Mouse (Mus musculus): ENCODE results near the gene Gm10031.
"Not testable (repeated sequence)": the region's sequence is repeated elsewhere in the genome, so short reads cannot be mapped to it uniquely, and the experiment has no call there.

The Gm10031 gene

GRCm38 (mm10) chr1:156523842-156524241, at the start of gene Gm10031:
Gm10031 (plus strand) TSS chr1:156524012.
- not testable (repeated sequence) for DNase-seq (ENCODE audit: low spot score in 2 of 2)

DNA sequence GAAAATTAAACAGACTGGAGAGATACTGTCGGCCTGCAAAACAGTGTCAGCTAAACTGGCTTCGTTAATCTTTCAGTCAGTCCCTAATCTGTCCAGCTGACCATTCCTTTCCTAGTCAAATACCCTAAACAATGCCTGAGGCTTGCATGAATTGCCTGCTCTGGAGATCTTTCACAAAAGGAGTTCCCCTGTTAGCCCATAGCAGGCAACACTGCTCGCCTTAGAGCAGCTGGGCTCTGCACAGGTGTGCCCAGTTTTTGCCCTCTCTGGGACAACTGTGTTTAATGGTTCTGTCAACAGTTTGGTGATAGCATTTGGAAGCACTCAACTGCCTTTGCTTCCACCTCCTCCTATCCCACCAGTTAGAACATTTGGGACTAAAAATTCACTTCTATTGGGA, 49.0 kb upstream of the Gm10031 start:
- no peak for DNase-seq (ENCODE audit: low spot score in 2 of 2)

GRCm38 (mm10) chr1:156476016-156476415, 47.8 kb upstream of the Gm10031 start:
- no peak for DNase-seq (ENCODE audit: low spot score in 2 of 2)

DNA sequence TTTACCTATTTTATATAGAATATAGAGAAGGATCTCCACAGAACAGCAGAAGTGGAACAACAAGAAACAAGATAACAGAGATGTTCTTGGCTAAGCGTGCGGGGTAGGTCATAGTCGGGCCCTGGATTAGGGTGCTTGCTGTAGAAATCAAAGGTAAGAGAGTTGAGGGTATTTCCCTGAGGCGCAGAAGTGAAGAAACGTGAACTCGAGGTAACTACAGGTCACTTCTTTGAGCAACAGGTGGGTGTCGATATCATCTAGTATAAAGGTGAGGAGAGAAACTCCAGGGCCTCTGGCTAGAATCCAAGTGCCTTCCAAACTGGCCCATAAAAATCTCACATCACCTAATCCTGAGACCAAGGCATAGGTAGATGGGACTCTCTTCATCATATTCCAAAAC, 47.3 kb upstream of the Gm10031 start:
- DNase-seq (ENCODE audit: low spot score in 2 of 2) = no peak

GRCm38 (mm10) chr1:156481826-156482225, 42.0 kb upstream of the Gm10031 start:
- no peak for DNase-seq (ENCODE audit: low spot score in 2 of 2)

DNA sequence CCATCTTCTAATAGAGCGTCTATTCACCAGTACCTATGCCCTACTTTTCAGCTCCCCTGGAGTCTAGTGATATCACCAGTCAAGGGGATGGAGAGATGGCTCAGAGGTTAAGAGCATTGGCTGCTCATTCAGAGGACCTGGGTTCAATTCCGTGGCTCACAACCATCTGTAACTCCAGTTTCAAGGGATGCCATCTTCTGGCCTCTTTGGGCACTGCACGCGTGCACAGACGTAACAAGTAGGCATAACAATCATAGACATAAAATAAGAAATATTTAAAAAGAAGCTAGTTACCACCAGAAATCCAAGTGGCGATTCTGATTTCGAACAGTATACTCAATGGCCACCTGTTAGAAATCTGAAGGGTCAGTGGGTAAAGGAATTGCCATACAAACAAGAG, 36.3 kb upstream of the Gm10031 start:
- no peak for DNase-seq (ENCODE audit: low spot score in 2 of 2)

GRCm38 (mm10) chr1:156488031-156488430, 35.8 kb upstream of the Gm10031 start:
- no peak for DNase-seq (ENCODE audit: low spot score in 2 of 2)

GRCm38 (mm10) chr1:156491226-156491796, 32.5 kb upstream of the Gm10031 start:
- no peak for DNase-seq (ENCODE audit: low spot score in 2 of 2)

- no peak for DNase-seq (ENCODE audit: low spot score in 2 of 2)
Measured at GRCm38 (mm10) chr1:156495025-156495424, 28.8 kb upstream of the Gm10031 start.

DNA sequence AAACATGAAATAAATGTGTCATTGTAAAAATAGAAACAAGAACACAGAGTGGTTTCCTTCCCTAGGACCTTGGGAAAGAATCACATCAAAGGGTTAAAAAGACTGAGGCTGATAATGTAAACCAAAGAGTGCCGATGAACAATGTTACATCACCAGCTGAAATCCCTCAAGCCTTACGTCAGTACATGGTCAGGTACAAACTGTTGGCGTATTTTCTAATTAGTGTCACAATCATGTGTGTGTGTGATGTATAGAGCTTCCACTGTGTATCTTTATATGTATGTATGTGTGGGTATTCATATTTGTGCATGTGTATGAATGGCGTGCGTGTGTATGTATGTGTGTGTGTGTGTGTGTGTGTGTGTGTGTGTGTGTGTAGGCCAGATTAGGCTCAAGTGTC, 26.9 kb upstream of the Gm10031 start:
- DNase-seq (ENCODE audit: low spot score in 2 of 2) = no peak

- DNase-seq (ENCODE audit: low spot score in 2 of 2) = peak in 1 of 2 experiments; percentile 2
Measured at GRCm38 (mm10) chr1:156504945-156505523, 18.8 kb upstream of the Gm10031 start.

DNA sequence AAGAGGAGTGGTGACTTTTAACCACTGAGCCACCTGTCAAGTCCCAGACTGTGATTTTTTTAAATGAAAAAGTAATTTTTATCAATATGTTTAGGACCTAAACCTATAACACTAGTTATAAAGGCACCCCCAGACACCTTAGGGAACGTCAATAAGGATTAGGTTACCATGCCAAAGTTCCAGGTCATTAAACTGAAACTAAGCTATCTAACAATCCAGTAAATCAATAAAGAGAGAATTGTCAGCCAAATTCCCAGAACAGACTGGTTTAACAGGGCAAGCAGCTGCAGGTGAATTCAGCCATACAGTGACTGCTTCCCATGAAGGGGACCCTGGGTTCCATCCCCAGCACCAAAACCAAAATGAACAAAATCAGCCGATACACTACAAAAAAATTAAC, 17.9 kb upstream of the Gm10031 start:
- DNase-seq (ENCODE audit: low spot score in 2 of 2) = no peak

GRCm38 (mm10) chr1:156507753-156508152, 16.1 kb upstream of the Gm10031 start:
- no peak for DNase-seq (ENCODE audit: low spot score in 2 of 2)

DNA sequence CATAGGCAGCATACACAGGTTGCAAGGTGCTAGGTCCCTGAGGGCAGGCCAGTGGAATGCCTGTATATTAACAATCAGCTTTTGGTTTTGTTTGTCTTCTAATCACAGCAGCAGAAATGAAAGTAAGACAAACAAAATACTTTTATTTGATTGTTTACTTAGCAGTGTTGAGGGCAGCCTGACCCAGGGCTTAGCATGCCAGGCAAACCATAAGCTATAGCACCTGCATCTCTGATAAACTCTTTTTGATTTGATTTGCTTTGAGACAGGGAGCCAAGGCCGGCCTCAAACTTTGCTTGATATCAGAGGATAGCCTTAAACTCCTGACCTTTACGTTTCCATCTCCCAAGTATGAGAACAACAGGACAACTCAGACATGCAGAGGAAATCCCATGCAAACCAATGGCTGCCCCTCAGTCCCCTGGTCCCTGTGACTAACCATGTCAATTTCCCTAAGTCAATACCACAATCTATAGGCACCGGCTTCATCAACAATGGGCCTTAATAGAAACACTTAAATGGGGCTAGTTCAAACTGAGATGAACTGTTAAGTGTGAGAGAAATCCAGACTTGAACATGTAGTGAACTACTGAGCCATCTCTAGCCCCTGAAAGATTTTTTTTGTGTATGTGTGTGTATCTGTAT, 3.6 kb upstream of the Gm10031 start:
- DNase-seq (ENCODE audit: low spot score in 2 of 2) = no peak

- peak; percentile 8 to 18 for DNase-seq (ENCODE audit: low spot score in 2 of 2)
Measured at GRCm38 (mm10) chr1:156521796-156522517, 1.9 kb upstream of the Gm10031 start.

- not testable (repeated sequence) for DNase-seq (ENCODE audit: low spot score in 2 of 2)
Measured at GRCm38 (mm10) chr1:156532476-156533175, 8.8 kb downstream of the Gm10031 start.

DNA sequence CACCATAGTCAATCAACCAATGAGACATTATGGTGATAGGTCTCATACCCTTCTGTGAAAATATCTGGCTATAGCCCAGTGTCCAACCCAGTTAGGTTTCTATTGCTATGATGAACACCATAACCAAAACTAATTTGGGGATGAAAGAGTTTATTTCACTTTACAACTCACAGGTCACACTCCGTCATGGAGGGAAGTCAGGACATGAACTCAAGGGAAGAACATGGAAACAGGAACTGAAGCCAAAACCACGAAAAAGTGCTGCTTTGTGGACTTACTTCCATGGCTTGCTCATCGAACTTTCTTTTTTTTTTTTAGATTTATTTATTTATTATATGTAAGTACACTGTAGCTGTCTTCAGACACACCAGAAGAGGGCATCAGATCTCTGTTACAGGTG, 9.7 kb downstream of the Gm10031 start:
- no peak for DNase-seq (ENCODE audit: low spot score in 2 of 2)

DNA sequence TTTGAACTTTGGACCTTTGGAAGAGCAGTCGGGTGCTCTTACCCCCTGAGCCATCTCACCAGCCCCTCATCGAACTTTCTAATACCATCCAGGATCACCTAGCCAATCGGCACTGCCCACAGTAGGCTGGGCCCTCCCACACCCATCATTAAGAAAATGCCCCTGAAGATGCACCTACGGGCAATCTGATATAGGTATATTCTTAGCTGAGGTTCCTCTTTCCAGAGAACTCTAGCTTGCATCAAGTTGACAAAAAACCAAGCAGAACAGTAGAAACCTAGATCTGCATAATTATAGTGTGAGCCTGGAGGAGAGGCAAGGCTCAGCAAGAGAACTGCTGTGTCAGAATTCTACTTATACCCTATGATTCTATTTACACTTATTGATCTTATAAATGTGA, 10.1 kb downstream of the Gm10031 start:
- no peak for DNase-seq (ENCODE audit: low spot score in 2 of 2)

DNA sequence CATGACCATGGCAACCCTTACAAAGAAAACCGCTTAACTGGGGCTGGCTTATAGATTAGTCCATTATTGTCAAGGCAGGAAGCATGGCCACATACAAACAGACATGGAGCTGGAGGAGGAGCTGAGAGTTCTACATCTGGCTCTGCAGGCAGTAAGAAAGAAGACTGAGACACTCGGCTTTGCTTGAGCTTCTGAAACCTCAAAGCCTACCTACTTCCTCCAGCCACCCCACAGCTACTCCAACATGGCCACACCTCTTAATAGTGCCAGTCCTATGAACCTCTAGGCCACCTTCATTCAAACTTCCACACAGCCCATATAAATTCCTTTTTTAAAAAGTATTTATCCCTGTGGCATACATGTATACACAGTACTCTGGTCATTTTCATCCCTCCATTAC, 13.2 kb downstream of the Gm10031 start:
- DNase-seq (ENCODE audit: low spot score in 2 of 2) = no peak

DNA sequence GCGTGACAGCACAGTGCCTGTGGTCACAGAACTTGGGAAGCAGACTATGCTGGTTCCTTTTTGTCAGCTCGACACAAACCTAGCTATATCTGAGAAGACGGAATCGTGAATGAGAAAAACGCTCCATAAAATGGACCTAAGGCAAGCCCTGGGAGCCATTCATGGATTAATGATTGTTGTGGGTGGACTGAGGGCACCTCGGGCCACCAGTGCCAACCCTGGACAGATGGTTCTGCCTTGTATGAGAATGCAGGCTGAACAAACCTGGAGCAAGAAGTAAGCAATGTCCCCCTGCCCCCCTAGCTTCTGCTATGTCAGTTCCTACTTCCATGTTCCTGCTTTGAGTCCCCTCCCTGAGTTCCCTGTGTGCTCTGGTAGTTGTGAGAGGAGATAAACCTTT, 13.9 kb downstream of the Gm10031 start:
- DNase-seq (ENCODE audit: low spot score in 2 of 2) = no peak

GRCm38 (mm10) chr1:156538382-156538781, 14.6 kb downstream of the Gm10031 start:
- no peak for DNase-seq (ENCODE audit: low spot score in 2 of 2)

Measured in spleen, postnatal 14 days (tissue).